Mouse (Mus musculus) kidney, postnatal 4 days (tissue): Measurements from ENCODE around the gene Ugt2b35.
"Not testable (repeated sequence)": the region's sequence is repeated elsewhere in the genome, so short reads cannot be mapped to it uniquely, and the experiment has no call there.

ENCODE experiments used
- DNase-seq, 2 experiments: peaks; one replicate each; pipeline ENCODE4 v3.0.0; 2021; ENCODE audit warnings: mixed read lengths in 2 of 2

Gene Ugt2b35

GRCm38 (mm10) chr5:87000395-87001073 is at the start of gene Ugt2b35:
Gene Ugt2b35, plus strand, starts transcription at chr5:87000860.
- DNase-seq, result no peak

GRCm38 (mm10) chr5:86960504-86960903 is 40.2 kb upstream of the Ugt2b35 start:
- no peak for DNase-seq

- peak; percentile 1 to 23 for DNase-seq
Measured at GRCm38 (mm10) chr5:86961587-86962358, 38.9 kb upstream of the Ugt2b35 start.

GRCm38 (mm10) chr5:86962849-86963248 is 37.8 kb upstream of the Ugt2b35 start:
- DNase-seq, result not testable (repeated sequence)

- not testable (repeated sequence) for DNase-seq
Measured at GRCm38 (mm10) chr5:86967271-86967670, 33.4 kb upstream of the Ugt2b35 start.

GRCm38 (mm10) chr5:87004735-87005134 is 4.1 kb downstream of the Ugt2b35 start:
- DNase-seq, result no peak

GRCm38 (mm10) chr5:87015477-87015876 is 14.8 kb downstream of the Ugt2b35 start:
- DNase-seq, result no peak

GRCm38 (mm10) chr5:87027359-87027758 is 26.7 kb downstream of the Ugt2b35 start:
- no peak for DNase-seq

- no peak for DNase-seq
Measured at GRCm38 (mm10) chr5:87030624-87031023, 30.0 kb downstream of the Ugt2b35 start.
